Mouse (Mus musculus): Measurements from ENCODE around the gene Jam2.

DNA sequence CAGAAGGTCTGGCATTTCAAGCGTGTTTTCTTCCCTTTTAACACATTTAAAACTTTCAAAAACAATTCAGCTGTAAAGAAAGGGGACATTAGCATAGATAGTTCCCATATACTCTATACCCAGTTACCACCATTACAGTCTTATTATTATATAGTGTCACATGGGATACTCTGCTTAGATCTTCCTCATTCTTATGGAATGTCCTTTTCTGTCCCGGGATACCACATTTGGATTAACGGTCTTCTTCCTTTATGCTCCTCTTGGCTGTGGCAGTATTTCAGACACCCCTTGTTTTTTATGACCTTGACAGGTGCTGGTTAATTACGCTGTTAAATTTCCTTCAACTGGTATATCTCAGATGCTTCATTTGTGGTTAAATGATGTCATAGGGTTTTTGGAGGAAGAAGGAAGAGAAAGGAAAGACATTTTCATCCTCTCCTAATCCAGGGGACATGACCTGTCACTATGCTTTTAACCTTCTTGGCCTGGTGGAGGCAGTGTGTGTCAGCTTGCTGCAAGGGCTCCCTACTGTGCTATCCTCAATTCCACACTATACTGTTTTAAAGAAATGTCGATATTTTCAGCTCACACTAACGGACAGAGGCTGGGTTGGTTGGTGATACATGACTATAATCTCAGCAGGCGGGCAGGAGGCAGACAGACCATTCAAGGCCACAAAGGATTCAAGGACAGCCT, 2.3 kb downstream of the Jam2 start:
- no peak for TF ChIP-seq POLR2A (IDR thresholded peaks at IDR 0.05; ENCODE audit: low read depth, low read length)
- TF ChIP-seq CTCF (conservative IDR thresholded peaks at IDR 0.05; ENCODE audit: insufficient read depth, insufficient read length, low read depth, low read length) = peak; percentile 43
